Mouse (Mus musculus) thymus, adult 2 months (tissue): Measurements from ENCODE around the gene Klrg2. TPM values are rescaled to one million over a fixed set of nuclear protein-coding genes. Genes with fewer than 3 reads are reported as not detected.
"Not testable (repeated sequence)": the region's sequence is repeated elsewhere in the genome, so short reads cannot be mapped to it uniquely, and the experiment has no call there.

Experiments used
- DNase-seq: peaks from one replicate; pipeline ENCODE4 v3.0.0; 2021
- H3K27ac ChIP-seq: fragments of 200-500 bp; 2 replicates; pipeline ENCODE4 v1.5.1; 2012; ENCODE audit warnings: low read length, control low read depth; ENCODE audit not compliant: control insufficient read depth, insufficient read depth
- H3K27me3 ChIP-seq: fragments of 200-500 bp; 2 replicates; pipeline ENCODE4 v1.6.1; 2012; ENCODE audit warnings: mild to moderate bottlenecking, low read length, moderate library complexity, mixed read lengths; ENCODE audit not compliant: control insufficient read depth, insufficient read depth
- H3K36me3 ChIP-seq: fragments of 200-500 bp; 2 replicates; pipeline ENCODE4 v1.6.1; 2012; ENCODE audit warnings: mild to moderate bottlenecking, low read length, moderate library complexity; ENCODE audit not compliant: control insufficient read depth, insufficient read depth
- H3K4me1 ChIP-seq: fragments of 200-500 bp; replicated peaks from 2 replicates; pipeline ENCODE4 v1.6.1; 2012; ENCODE audit warnings: low read length; ENCODE audit not compliant: control insufficient read depth, insufficient read depth
- H3K4me3 ChIP-seq: fragments of 200-500 bp; 2 replicates; pipeline ENCODE4 v1.5.1; 2012; ENCODE audit warnings: mild to moderate bottlenecking, low read length, control low read depth, moderate library complexity; ENCODE audit not compliant: control insufficient read depth, insufficient read depth
- CTCF ChIP-seq: fragments of 200-500 bp; IDR thresholded peaks from 2 replicates; pipeline ENCODE4 v1.5.1; 2012; ENCODE audit warnings: mild to moderate bottlenecking, control low read depth, low read length, moderate library complexity, borderline replicate concordance; ENCODE audit not compliant: control insufficient read depth, poor library complexity, insufficient read depth; ENCODE audit errors: extremely low read depth
- POLR2A ChIP-seq: fragments of 200-500 bp; IDR thresholded peaks from 2 replicates; pipeline ENCODE4 v1.6.1; 2012; ENCODE audit warnings: mild to moderate bottlenecking, low read length, control low read depth, moderate library complexity; ENCODE audit not compliant: control insufficient read depth, poor library complexity, insufficient read depth; ENCODE audit errors: extremely low read depth
- WGBS: fragments of 180-500 bp; shearing (Covaris S2); methylation state at CpG from one replicate; pipeline ENCODE4 v1.1.7; 2018; 5-methylcytosine and 5-hydroxymethylcytosine counted together
- polyA plus RNA-seq: library from polyadenylated mRNA; depleted of rRNA; stranded (reverse); fragments of >200 nt; gene quantifications from 2 replicates; pipeline ENCODE4 v1.2.3, GENCODE M21; 2012; rRNA removed

Klrg2 gene
- 0.41 and 0.44 TPM in 2 replicates for polyA plus RNA-seq

GRCm38 (mm10) chr6:38636852-38637618 is at the start of gene Klrg2:
Gene Klrg2 (minus strand): TSS chr6:38637242.
- H3K27me3 ChIP-seq = peaks cover 11% of the 10 kb centered on the region; the same call in 1 of the 2 replicates
- peak within 1 kb of the TSS; percentile 23 for H3K4me3 ChIP-seq
- peak; percentile 9 for DNase-seq
- H3K4me1 ChIP-seq = peaks cover 10% of the 10 kb centered on the region
- no peak for TF ChIP-seq POLR2A
- TF ChIP-seq CTCF = no peak
- WGBS = 3% methylated on average over 60 of the region's 60 CpGs
- H3K27ac ChIP-seq = no peak within 1 kb of the TSS
- H3K36me3 ChIP-seq = no peaks in the 10 kb centered on the region

GRCm38 (mm10) chr6:38682532-38682931 is 45.5 kb upstream of the Klrg2 start:
- no peaks in the 10 kb centered on the region for H3K27me3 ChIP-seq
- TF ChIP-seq POLR2A (no peak), CTCF (no peak)
- WGBS = 86% methylated on average over 2 of the region's 2 CpGs
- DNase-seq = no peak
- H3K36me3 ChIP-seq = no peaks in the 10 kb centered on the region
- H3K27ac ChIP-seq = no peak overlapping the region
- no peaks in the 10 kb centered on the region for H3K4me1 ChIP-seq
- no peak overlapping the region for H3K4me3 ChIP-seq

GRCm38 (mm10) chr6:38677629-38678028 is 40.6 kb upstream of the Klrg2 start:
- TF ChIP-seq POLR2A (no peak), CTCF (no peak)
- DNase-seq = no peak
- Histone ChIP-seq H3K4me3 (no peak overlapping the region), H3K27me3 (no peaks in the 10 kb centered on the region), H3K36me3 (no peaks in the 10 kb centered on the region), H3K4me1 (no peaks in the 10 kb centered on the region), H3K27ac (no peak overlapping the region)
- WGBS = 86% methylated on average over 9 of the region's 9 CpGs

- 81% methylated on average over 14 of the region's 14 CpGs for WGBS
- no peak for DNase-seq
- no peaks in the 10 kb centered on the region for H3K27me3 ChIP-seq
- H3K27ac ChIP-seq = no peak overlapping the region
- no peak for TF ChIP-seq CTCF
- no peak for TF ChIP-seq POLR2A
- no peaks in the 10 kb centered on the region for H3K4me1 ChIP-seq
- no peaks in the 10 kb centered on the region for H3K36me3 ChIP-seq
- no peak overlapping the region for H3K4me3 ChIP-seq
Measured at GRCm38 (mm10) chr6:38676723-38677122, 39.7 kb upstream of the Klrg2 start.

- Histone ChIP-seq H3K36me3 (no peaks in the 10 kb centered on the region), H3K27me3 (no peaks in the 10 kb centered on the region), H3K4me1 (no peaks in the 10 kb centered on the region), H3K27ac (no peak overlapping the region), H3K4me3 (no peak overlapping the region)
- no peak for DNase-seq
- WGBS = 85% methylated on average over 6 of the region's 6 CpGs
- TF ChIP-seq CTCF (no peak), POLR2A (no peak)
Measured at GRCm38 (mm10) chr6:38676217-38676616, 39.2 kb upstream of the Klrg2 start.

GRCm38 (mm10) chr6:38672011-38672410 is 35.0 kb upstream of the Klrg2 start:
- 89% methylated on average over 3 of the region's 3 CpGs for WGBS
- TF ChIP-seq CTCF (no peak), POLR2A (no peak)
- H3K4me1 ChIP-seq = no peaks in the 10 kb centered on the region
- H3K27me3 ChIP-seq = no peaks in the 10 kb centered on the region
- no peak overlapping the region for H3K27ac ChIP-seq
- no peak for DNase-seq
- no peaks in the 10 kb centered on the region for H3K36me3 ChIP-seq
- H3K4me3 ChIP-seq = no peak overlapping the region

GRCm38 (mm10) chr6:38671270-38671669 is 34.2 kb upstream of the Klrg2 start:
- no peak for DNase-seq
- 96% methylated on average over 7 of the region's 7 CpGs for WGBS
- Histone ChIP-seq H3K4me1 (no peaks in the 10 kb centered on the region), H3K4me3 (no peak overlapping the region), H3K36me3 (no peaks in the 10 kb centered on the region), H3K27me3 (no peaks in the 10 kb centered on the region), H3K27ac (no peak overlapping the region)
- TF ChIP-seq CTCF = no peak
- TF ChIP-seq POLR2A = no peak

GRCm38 (mm10) chr6:38670488-38670887 is 33.4 kb upstream of the Klrg2 start:
- not testable (repeated sequence) for DNase-seq, H3K27me3 ChIP-seq, H3K27ac ChIP-seq, H3K4me1 ChIP-seq, H3K4me3 ChIP-seq, H3K36me3 ChIP-seq
- WGBS = 95% methylated on average over 1 of the region's 1 CpGs
